Mouse (Mus musculus) thymus, adult 2 months (tissue): ENCODE measurements around the gene Cript.
A peak's percentile ranks its signal among the peaks of the same experiment; 100 is the strongest.

Source experiments
- CTCF ChIP-seq: fragments of 200-500 bp; IDR thresholded peaks from 2 replicates; pipeline ENCODE4 v1.5.1; 2012; ENCODE audit warnings: mild to moderate bottlenecking, control low read depth, low read length, moderate library complexity, borderline replicate concordance; ENCODE audit not compliant: control insufficient read depth, poor library complexity, insufficient read depth; ENCODE audit errors: extremely low read depth
- POLR2A ChIP-seq: fragments of 200-500 bp; IDR thresholded peaks from 2 replicates; pipeline ENCODE4 v1.6.1; 2012; ENCODE audit warnings: mild to moderate bottlenecking, low read length, control low read depth, moderate library complexity; ENCODE audit not compliant: control insufficient read depth, poor library complexity, insufficient read depth; ENCODE audit errors: extremely low read depth

DNA sequence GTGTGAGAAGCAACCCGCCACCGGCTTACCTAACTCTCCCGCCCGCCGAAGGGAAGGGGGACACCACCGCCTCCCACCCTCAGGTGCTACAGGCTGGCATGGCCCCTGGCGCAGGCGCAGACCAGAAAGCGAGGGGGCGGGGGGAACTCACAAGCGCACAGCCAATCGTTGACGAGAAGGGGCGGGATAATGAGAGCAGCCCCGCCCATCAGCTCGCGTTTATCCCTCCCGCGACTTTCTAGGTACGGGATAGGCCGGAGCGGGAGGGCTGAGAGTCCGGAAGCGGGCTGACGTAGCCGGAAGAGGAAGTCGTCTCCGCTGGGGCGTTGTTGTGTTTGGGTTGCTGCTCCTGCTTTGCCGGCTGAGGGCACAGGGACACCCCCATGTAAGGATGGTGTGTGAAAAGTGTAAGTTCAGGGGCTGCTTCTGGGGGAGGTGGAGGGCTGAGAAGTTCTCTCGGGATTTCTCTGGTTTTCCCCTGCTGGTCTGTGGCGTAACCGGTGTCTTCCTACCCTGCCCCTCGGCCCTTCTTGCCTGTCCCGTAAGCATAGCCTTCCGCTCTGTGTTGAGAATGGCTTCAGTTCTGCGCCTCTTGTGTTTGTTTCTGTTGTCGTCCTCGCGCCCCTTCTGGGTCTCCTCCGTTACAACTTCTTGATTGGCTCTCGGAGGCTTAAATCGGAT is at the start of gene Cript, which contains the start of gene Pigf:
- TF ChIP-seq CTCF (no peak), POLR2A (peak; percentile 85; the same call in 1 of the 2 replicates)
